Mouse (Mus musculus) spleen, postnatal 14 days (tissue): ENCODE results near the gene Zfp286.

Source experiments
- DNase-seq, 2 experiments: peaks; one replicate each; pipeline ENCODE4 v3.0.0; 2021 to 2022; ENCODE audit warnings: low spot score in 2 of 2

The Zfp286 gene

DNA sequence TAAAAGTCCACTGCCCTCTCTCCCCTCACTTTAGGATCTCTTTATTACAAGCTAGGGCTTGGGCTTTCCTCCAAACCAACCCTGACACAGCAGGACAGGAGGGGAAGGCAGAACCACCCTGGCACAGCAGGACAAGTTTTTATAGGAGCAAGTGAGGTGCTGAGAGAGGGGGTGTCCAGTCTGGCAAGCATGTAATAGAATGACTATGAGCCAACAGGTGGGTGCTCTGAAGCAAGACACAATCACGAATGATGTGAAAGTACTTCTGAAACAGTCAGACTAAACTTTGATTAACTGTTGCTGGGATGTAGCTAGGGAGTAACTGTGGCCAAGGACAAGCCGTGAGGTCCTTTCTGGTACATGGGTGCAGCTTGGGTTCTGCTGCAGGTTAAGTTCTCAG lies 83.1 kb downstream of the Zfp286 start:
- DNase-seq, result no peak
